Mouse (Mus musculus) brain, embryonic 14.5 days (tissue): ENCODE data around the gene Sema3d.

ENCODE experiments used
- CTCF ChIP-seq: fragments of 200-500 bp; IDR thresholded peaks from 2 replicates; pipeline ENCODE4 v1.5.1; 2012; ENCODE audit warnings: inconsistent platforms, mild to moderate bottlenecking, moderate library complexity, borderline replicate concordance; ENCODE audit not compliant: insufficient read depth, insufficient read length; ENCODE audit errors: extremely low read depth
- POLR2A ChIP-seq: fragments of 200-500 bp; IDR thresholded peaks from 2 replicates; pipeline ENCODE4 v1.6.1; 2012; ENCODE audit warnings: mild to moderate bottlenecking, inconsistent platforms, borderline replicate concordance; ENCODE audit not compliant: poor library complexity, insufficient read depth, insufficient read length, severe bottlenecking; ENCODE audit errors: extremely low read depth

DNA sequence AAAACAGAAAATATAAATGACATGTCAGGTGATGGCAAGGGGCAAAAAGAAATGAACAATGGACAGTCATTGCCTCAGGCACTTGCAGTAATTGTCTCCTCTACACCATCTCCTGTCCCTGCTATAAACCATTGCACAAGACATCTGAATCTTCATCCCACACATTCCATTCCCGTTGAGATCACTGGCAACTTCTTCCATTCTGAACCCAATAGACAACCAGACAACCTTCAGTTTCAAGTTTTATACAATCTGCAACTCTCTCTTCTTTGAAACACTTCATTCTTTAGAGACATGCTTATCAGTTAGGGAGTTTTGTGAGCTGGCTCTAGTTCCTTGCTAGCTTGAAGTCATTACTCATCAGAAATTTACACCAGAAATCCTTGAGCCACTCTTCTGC, 192.1 kb downstream of the Sema3d start:
- TF ChIP-seq CTCF: no peak
- no peak for TF ChIP-seq POLR2A
